Mouse (Mus musculus): ENCODE measurements at regions not wholly inside any gene's neighbourhood (a gene's known extent, or its start where the extent isn't known, plus 50 kb on each side); places are given as distances from the start of the nearest gene placed in this dataset.

DNA sequence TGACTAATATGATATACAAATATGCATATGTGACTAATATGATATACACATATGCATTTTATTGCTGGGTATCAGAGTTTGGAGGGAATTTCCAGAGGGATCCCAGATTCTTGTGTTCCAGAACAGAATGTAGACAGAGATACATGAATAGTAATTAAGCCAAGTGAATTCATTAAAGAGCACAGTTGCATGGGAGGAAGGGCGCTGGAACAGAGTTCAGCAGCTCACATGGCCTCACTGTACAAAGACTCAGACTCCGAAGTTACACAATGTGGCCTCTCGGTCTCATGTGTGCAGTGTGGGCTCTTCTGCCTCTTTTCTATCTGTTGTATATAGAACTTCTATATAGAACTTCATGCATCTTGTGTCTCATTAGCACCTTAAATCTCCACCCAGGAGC, 196.8 kb upstream of the Rbfox1 start:
- Histone ChIP-seq H3K27ac (ENCODE audit: insufficient read depth, low read depth, low read length) (no peak overlapping the region), H3K27me3 (ENCODE audit: control insufficient read depth, insufficient read depth, low read length) (no peaks in the 10 kb centered on the region), H3K4me3 (ENCODE audit: low read depth, low read length) (no peak overlapping the region), H3K36me3 (ENCODE audit: control insufficient read depth, insufficient read depth, low read length) (no peaks in the 10 kb centered on the region), H3K4me1 (ENCODE audit: control insufficient read depth, insufficient read depth, insufficient read length, low read length) (no peaks in the 10 kb centered on the region)
- 93% methylated on average over 3 of the region's 3 CpGs for WGBS
- TF ChIP-seq CTCF (IDR thresholded peaks at IDR 0.05; ENCODE audit: extremely low read depth, insufficient read length, insufficient replicate concordance, low read depth, low read length) (no peak), POLR2A (IDR thresholded peaks at IDR 0.05; ENCODE audit: low read depth, low read length) (no peak)

DNA sequence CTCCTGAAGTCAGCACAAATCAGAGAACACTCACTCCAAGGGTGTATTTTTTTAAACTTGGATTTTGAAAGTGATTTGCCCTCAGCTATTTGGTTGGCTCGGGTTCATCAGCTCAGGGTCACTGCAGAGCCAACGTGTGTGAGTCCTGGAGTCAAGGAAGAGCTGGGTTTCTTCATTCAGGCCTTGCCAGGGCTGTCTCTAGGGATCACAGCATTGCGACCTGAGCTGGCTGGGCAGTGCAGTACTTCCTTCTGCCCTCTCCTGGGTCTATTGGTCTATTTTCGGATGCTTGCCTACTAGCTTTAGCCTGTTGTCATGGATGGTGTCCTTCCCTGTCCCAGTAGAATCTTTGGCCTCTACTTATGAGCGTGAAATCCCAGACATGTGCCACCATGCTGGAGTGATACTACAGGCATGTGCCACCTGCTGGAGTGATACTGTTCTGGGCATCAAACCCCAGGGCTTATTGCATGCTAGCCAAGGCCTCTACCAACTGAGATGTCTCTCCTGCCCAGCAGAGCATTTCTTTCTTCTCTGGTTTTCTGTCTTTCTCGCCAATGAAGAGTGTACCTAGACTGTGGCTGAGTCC, 211.7 kb upstream of the Rbfox1 start:
- TF ChIP-seq POLR2A (IDR thresholded peaks at IDR 0.05; ENCODE audit: low read depth, low read length) (no peak), CTCF (IDR thresholded peaks at IDR 0.05; ENCODE audit: extremely low read depth, insufficient read length, insufficient replicate concordance, low read depth, low read length) (no peak)
- WGBS = 66% methylated on average over 6 of the region's 6 CpGs
- Histone ChIP-seq H3K4me1 (ENCODE audit: control insufficient read depth, insufficient read depth, insufficient read length, low read length) (no peaks in the 10 kb centered on the region), H3K27ac (ENCODE audit: insufficient read depth, low read depth, low read length) (no peak overlapping the region), H3K4me3 (ENCODE audit: low read depth, low read length) (no peak overlapping the region), H3K36me3 (ENCODE audit: control insufficient read depth, insufficient read depth, low read length) (no peaks in the 10 kb centered on the region), H3K27me3 (ENCODE audit: control insufficient read depth, insufficient read depth, low read length) (no peaks in the 10 kb centered on the region)

DNA sequence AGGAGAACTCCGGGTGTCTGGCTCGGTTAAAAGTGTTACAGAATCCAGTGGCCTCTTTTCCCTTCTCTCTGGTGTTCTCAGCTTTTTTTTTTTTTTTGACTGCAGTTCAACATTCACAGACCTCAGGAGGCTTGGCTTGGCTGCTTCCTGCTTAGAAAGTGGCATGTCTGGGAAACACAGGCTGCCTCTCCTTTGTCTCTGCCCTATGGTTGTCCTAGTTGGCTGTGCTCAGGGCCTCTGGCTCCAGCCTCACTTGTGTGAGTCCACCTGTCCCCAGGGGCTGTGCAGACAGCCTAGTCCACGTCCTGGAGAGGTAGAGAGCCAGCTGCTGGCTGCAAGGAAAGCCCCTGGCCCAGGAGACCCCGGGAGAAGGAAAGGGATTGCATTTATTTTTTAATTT, 212.3 kb upstream of the Rbfox1 start:
- WGBS = 53% methylated on average over 4 of the region's 4 CpGs
- H3K4me3 ChIP-seq (ENCODE audit: low read depth, low read length) = no peak overlapping the region
- H3K36me3 ChIP-seq (ENCODE audit: control insufficient read depth, insufficient read depth, low read length) = no peaks in the 10 kb centered on the region
- TF ChIP-seq POLR2A (IDR thresholded peaks at IDR 0.05; ENCODE audit: low read depth, low read length) (no peak), CTCF (IDR thresholded peaks at IDR 0.05; ENCODE audit: extremely low read depth, insufficient read length, insufficient replicate concordance, low read depth, low read length) (no peak)
- H3K4me1 ChIP-seq (ENCODE audit: control insufficient read depth, insufficient read depth, insufficient read length, low read length) = no peaks in the 10 kb centered on the region
- no peaks in the 10 kb centered on the region for H3K27me3 ChIP-seq (ENCODE audit: control insufficient read depth, insufficient read depth, low read length)
- no peak overlapping the region for H3K27ac ChIP-seq (ENCODE audit: insufficient read depth, low read depth, low read length)

DNA sequence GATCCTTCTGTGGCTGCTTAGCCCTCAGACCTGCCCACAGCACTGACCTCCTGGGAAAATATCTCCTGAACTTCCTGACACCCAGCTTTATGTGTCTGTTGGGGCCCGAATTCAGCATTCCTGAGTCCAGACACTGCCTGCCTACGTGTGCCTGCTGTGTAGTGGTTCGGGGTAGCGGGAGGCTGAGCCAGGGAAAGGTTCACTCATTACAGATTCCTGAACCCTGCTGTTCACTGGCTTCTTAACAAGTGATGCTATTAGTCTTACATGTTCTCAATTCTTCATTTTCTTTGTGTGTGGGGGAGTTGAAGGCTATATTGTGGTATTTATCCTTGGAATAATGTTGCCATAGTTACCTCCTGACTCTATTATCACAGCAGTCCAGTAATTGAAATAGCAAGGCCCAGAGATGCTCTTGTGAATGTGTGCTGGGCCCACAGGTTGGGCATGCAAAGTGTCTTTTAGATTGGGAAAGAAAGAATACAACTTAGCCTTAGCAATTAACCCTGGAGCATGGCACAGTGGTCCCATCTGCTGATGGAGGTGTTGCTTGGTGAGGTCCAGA, 216.7 kb upstream of the Rbfox1 start:
- Histone ChIP-seq H3K27ac (ENCODE audit: insufficient read depth, low read depth, low read length) (no peak overlapping the region), H3K4me3 (ENCODE audit: low read depth, low read length) (no peak overlapping the region), H3K36me3 (ENCODE audit: control insufficient read depth, insufficient read depth, low read length) (no peaks in the 10 kb centered on the region), H3K27me3 (ENCODE audit: control insufficient read depth, insufficient read depth, low read length) (no peaks in the 10 kb centered on the region), H3K4me1 (ENCODE audit: control insufficient read depth, insufficient read depth, insufficient read length, low read length) (no peaks in the 10 kb centered on the region)
- 81% methylated on average over 4 of the region's 4 CpGs for WGBS
- no peak for TF ChIP-seq CTCF (IDR thresholded peaks at IDR 0.05; ENCODE audit: extremely low read depth, insufficient read length, insufficient replicate concordance, low read depth, low read length)
- TF ChIP-seq POLR2A (IDR thresholded peaks at IDR 0.05; ENCODE audit: low read depth, low read length) = no peak

DNA sequence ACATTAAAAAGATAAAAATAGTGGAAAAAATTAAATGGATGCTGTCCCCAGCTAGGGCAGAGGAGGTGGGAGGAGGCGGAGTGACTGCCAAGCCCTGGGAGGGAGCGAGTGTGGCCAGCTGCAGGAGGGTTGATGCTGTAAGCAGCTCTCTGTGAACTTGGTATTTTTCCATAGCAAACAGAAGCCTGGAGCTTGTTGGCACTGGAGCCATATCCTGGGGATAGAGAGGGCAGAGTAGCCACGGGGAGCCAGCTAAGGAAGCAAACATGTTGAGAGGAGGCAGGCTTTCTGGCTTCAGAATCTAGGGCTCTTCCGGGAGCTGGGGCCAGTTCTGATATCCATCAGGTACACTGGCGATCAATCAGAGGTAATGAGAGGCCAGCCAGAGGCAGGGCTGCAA, 223.2 kb upstream of the Rbfox1 start:
- no peak overlapping the region for H3K27ac ChIP-seq (ENCODE audit: insufficient read depth, low read depth, low read length)
- 52% methylated on average over 5 of the region's 5 CpGs for WGBS
- H3K27me3 ChIP-seq (ENCODE audit: control insufficient read depth, insufficient read depth, low read length) = no peaks in the 10 kb centered on the region
- H3K36me3 ChIP-seq (ENCODE audit: control insufficient read depth, insufficient read depth, low read length) = no peaks in the 10 kb centered on the region
- no peak for TF ChIP-seq POLR2A (IDR thresholded peaks at IDR 0.05; ENCODE audit: low read depth, low read length)
- no peak for TF ChIP-seq CTCF (IDR thresholded peaks at IDR 0.05; ENCODE audit: extremely low read depth, insufficient read length, insufficient replicate concordance, low read depth, low read length)
- no peak overlapping the region for H3K4me3 ChIP-seq (ENCODE audit: low read depth, low read length)
- no peaks in the 10 kb centered on the region for H3K4me1 ChIP-seq (ENCODE audit: control insufficient read depth, insufficient read depth, insufficient read length, low read length)

DNA sequence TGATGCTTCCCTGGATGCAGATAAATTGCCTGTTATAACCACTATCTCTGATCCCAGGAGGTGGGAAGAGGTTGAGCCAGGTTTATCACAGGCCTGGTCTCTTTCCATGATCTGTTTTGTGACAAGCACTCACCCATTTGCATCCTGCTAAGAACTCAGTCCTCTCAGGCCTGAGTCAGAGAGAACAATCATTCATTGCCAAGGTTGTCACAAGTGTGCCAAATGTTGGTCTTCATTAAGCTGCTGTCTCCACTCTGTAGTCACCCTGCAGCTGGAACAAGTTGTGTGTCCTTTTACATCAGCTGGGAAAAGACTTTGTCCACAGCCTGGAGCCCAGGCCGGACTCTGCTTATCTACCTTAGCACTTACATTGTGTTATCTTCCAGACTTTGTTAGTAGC, 233.6 kb upstream of the Rbfox1 start:
- Histone ChIP-seq H3K36me3 (ENCODE audit: control insufficient read depth, insufficient read depth, low read length) (no peaks in the 10 kb centered on the region), H3K27ac (ENCODE audit: insufficient read depth, low read depth, low read length) (no peak overlapping the region), H3K4me3 (ENCODE audit: low read depth, low read length) (no peak overlapping the region), H3K4me1 (ENCODE audit: control insufficient read depth, insufficient read depth, insufficient read length, low read length) (no peaks in the 10 kb centered on the region), H3K27me3 (ENCODE audit: control insufficient read depth, insufficient read depth, low read length) (no peaks in the 10 kb centered on the region)
- 54% methylated on average over 1 of the region's 1 CpGs for WGBS
- TF ChIP-seq CTCF (IDR thresholded peaks at IDR 0.05; ENCODE audit: extremely low read depth, insufficient read length, insufficient replicate concordance, low read depth, low read length) (no peak), POLR2A (IDR thresholded peaks at IDR 0.05; ENCODE audit: low read depth, low read length) (no peak)

DNA sequence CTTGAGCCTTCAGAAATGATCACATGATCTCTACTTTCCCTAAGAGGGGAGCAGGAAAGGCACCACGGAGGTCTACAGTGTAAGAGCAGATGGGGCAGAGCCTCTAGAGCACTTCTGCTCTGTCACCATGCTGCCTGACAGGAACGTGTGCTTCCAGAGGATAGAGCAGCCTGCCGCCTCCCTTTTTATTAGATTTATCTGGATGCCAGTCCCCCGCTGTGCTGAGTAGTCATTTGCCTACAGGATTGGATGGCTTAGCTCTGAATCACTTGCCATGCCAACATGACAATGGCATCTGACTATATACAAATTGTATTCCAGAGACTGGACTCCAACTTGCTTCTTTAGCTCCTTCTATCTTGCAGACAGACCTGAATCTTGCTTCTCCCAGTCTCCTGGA, 234.2 kb upstream of the Rbfox1 start:
- H3K4me1 ChIP-seq (ENCODE audit: control insufficient read depth, insufficient read depth, insufficient read length, low read length) = no peaks in the 10 kb centered on the region
- WGBS = 58% methylated on average over 4 of the region's 4 CpGs
- H3K36me3 ChIP-seq (ENCODE audit: control insufficient read depth, insufficient read depth, low read length) = no peaks in the 10 kb centered on the region
- TF ChIP-seq CTCF (IDR thresholded peaks at IDR 0.05; ENCODE audit: extremely low read depth, insufficient read length, insufficient replicate concordance, low read depth, low read length) (no peak), POLR2A (IDR thresholded peaks at IDR 0.05; ENCODE audit: low read depth, low read length) (no peak)
- no peak overlapping the region for H3K27ac ChIP-seq (ENCODE audit: insufficient read depth, low read depth, low read length)
- no peak overlapping the region for H3K4me3 ChIP-seq (ENCODE audit: low read depth, low read length)
- no peaks in the 10 kb centered on the region for H3K27me3 ChIP-seq (ENCODE audit: control insufficient read depth, insufficient read depth, low read length)
